Mouse (Mus musculus) cerebellum, adult 18-20 months (tissue): Measurements from ENCODE around the gene Nxnl1.
A peak's percentile ranks its signal among the peaks of the same experiment; 100 is the strongest.

ENCODE experiments used
- DNase-seq, 2 experiments: peaks; one replicate each; pipeline ENCODE4 v3.0.0; 2021

The Nxnl1 gene

GRCm38 (mm10) chr8:71566501-71566900, at the start of gene Nxnl1:
Nxnl1 (minus strand) TSS chr8:71566601.
- no peak for DNase-seq

GRCm38 (mm10) chr8:71613418-71613817, 47.0 kb upstream of the Nxnl1 start:
- no peak for DNase-seq

- DNase-seq, result no peak
These were observed 45.7 kb upstream of the Nxnl1 start for GRCm38 (mm10) chr8:71612141-71612540.

DNA sequence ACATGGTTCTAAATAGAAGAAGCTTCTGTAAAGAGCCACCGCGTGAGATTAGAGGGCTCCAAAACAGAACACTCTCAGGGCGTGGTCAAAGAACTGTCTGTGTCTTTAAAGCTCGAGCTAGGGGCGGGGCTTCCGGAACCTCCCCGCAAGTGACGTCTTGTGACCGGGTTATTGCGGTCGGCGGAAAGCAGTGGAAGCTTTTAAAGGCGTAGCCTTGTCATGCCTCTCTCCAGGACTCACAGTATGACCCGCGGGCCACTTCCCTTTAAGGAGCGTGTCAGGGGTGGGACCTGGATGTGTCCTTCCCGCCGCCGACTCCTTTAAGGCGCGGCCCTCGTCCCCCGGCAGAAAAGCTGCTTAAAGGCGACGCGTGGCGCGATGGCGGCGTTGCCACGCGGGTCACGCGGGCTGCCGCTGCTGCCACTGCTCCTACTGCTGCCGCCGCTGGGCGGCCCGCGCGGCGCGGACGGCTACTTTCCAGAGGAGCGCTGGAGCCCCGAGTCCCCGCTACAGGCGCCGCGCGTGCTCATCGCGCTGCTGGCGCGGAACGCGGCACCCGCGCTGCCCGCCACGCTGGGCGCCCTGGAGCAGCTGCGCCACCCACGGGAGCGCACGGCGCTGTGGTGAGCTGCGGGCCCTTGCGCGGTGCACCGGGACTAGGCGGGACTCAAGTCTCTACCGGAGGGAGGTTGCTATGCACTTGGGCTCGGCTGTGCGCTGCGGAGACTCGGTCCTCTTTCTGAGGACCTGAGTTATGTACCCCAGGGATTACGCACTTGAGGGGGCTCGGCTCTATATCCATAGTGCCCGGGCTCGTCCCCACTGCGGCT, 44.6 kb upstream of the Nxnl1 start, which contains the start of gene Colgalt1:
Gene Colgalt1 (plus strand): TSS at position 177 of the 830 bp plus-strand sequence.
- DNase-seq, result peak; percentile 96 to 99

DNA sequence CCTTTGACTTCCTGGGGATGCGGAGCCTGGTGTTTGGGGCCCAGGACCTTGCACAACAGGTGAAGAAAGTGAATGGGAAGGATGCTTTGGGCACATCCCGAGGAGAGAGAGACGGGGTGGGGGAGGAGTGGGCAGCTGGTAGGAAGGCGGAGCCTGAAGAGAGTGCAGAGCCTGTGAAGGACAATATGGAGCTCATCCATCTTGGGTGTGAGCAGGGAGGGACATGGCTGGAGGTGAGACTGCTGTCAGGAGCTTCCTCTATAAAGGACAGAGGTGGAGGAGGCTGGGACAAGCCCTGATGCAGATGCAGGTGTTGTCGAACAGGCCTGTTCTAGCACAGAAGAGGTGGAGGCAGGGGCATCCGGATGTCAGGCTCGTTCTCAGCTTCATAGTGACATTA, 37.6 kb upstream of the Nxnl1 start:
- DNase-seq, result no peak

DNA sequence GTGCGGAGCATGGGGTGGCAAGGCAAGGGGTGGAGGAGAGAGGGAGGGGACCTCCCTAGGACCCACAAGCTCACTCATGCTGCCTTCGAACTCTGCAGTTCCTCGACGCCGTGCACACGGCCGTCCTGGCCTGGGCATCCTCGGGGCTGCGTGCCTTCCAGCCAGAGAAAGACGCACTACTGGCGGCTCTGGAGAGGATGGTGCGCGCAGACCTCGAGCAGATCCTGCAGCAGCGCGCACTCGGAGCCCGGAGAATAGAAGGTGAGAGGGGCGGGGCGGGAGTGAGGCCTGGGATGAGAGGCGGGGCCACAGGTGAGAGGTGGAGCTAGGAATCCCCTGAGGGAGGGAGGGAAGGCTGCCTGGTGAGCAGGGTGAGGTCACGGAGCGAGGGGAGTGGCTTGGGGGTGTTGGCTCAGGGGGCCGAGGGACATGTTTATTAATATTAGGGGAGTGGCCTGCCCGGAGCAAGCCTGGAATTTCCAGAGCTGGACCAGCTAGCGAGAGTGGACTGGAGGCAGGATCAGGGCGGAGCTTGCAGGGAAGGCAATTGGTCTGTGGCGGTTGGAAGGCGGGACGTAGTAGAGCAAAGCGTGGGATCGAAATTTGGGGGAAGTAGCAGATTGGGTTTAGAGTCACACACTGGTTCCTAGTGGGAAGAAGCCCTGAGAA, 36.4 kb upstream of the Nxnl1 start:
- DNase-seq, result peak in 1 of 2 experiments; percentile 38

DNA sequence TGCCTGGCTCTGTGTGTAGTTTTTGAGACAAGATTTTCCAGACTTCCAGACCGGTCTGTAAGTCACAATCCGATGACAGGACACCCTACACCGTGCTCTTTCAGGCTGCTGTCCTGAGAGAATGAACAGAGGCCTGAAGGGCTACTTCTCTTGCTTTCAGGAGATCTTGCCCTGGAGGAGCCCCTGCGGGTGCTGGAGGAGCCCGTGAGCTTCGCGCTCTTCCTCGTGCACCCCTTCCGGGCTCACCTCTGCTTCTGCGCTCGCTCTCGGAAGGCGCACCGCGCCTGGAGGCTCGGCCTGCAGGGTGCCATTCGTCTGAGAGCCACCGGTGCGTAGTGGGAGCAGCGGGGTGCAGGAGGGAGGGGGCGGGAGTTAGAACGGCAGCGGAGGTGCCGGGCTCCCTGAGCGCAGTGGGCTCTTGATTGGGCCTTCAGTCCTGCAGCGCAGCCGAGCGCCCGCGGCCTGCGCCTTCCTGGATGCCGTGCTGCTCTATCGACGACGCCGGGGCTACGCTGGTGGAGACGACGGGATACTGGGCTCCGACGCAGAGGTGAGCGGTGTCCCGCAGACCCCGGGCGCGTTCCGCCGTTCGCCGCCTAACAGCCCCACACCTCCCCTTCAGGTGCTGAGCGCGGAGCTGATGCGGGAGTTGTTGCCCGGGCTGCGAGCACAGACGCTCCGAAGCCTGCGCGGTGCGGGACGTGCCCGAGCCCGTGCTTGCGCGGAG, 35.7 kb upstream of the Nxnl1 start:
- no peak for DNase-seq

DNA sequence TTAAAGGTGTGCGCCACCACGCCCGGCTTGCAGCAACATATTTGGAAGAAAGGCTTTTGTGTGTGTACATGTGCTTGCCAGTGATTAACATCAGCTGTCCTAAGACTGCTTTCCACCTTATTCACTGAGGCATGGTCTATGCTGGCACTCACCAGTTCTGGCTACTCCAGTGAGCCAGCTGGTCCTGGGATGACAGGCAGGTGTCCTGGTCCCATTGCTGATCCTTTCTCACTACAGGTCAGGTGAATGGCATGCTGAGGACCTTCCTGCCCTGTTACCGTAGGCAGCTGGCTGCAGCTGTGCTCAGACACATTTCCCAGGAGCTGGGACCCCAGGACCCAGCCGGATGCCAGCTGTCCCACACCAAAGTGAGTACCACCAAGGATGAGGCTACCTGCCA, 32.4 kb upstream of the Nxnl1 start:
- no peak for DNase-seq

GRCm38 (mm10) chr8:71598375-71598774, 32.0 kb upstream of the Nxnl1 start:
- no peak for DNase-seq

GRCm38 (mm10) chr8:71597451-71597850, 31.1 kb upstream of the Nxnl1 start, which contains the start of gene Fam129c:
Fam129c (plus strand) TSS chr8:71597648.
- DNase-seq, result no peak

GRCm38 (mm10) chr8:71596798-71597197, 30.4 kb upstream of the Nxnl1 start:
- DNase-seq, result no peak

DNA sequence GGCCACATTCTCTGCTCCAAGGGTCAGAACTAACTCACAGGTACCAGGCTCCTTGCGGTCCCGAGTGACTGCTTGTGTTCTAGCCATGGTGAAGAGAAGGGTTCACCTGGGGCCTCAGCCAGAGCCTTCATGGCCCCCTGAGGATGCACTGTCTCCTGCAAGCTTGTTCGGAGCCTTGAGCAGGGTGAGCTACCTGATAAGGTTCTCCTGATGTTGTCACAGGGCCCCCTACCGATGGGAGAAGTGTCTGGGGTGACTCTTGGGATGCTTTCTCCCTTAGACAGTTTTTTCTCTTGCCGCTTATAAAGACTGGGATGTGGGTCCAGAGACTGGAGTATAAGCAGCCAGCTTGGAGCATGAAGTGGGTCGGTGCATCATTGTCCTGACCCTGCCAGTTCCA, 30.0 kb upstream of the Nxnl1 start:
- no peak for DNase-seq

- peak; percentile 90 to 98 for DNase-seq
These were observed 29.5 kb upstream of the Nxnl1 start for GRCm38 (mm10) chr8:71595862-71596261.

- no peak for DNase-seq
These were observed 27.9 kb upstream of the Nxnl1 start for GRCm38 (mm10) chr8:71594324-71594722.

GRCm38 (mm10) chr8:71593556-71594323, 27.3 kb upstream of the Nxnl1 start:
- DNase-seq, result no peak

DNA sequence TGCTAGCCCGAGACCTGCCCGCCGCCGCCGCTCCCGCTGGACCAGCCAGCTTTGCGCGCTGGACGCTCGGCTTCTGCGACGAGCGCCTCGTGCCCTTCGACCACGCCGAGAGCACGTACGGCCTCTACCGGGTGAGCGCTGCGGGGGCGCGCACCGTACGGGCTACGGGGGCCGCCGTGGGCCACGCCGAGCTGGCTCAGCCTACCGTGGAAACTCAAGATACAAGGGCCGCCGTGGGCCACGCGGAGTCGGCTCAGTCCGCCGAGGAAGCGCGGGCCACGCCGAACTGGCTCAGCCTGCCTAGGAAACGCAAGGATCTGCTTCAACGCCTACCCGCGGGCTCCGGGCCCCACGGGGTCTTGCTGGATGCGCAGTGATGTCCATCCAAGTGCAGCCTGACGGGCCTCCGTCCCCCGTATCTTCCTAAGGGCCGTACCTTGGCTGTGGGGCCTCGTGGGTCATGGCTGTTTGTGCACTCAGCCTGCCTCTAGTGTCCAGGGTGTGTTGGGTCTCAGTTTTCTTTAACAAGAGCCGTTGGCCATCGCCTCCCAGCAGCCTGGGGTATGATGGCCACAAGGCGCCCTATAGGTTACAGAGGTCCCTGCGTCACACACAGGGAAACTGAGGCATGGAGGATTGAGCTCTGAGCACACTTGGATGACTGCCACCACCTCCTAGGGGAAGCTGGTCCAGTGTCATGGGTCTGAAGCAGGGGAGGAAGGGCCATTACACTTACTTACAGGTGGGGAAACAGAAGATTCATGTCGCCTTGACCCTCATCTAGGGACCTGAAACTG, 26.2 kb upstream of the Nxnl1 start:
- DNase-seq, result peak; percentile 85 to 95

- DNase-seq, result peak; percentile 96 to 99
These were observed 25.3 kb upstream of the Nxnl1 start, which contains the start of gene Pgls for GRCm38 (mm10) chr8:71591471-71592373. Pgls (plus strand) TSS chr8:71592176.

DNA sequence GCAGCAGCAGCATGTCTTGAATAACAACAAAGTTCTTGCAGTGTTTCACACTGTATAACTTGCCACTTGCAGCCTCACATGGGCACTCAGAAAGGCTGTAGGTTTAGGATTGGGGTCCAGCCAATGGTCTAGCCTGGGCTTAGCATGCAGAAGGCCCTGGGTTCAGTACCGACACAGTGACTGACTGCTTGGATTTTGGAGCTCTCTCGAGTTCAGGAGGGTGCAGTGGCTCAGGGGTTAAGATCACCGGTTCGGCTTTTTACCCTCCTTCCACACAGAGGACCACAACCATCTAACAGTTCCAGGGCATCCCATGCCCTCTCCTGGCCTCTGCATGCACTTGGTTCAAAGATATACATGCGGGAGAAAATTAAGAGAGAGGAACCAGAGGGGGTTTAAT, 24.6 kb upstream of the Nxnl1 start:
- no peak for DNase-seq

GRCm38 (mm10) chr8:71588762-71589161, 22.4 kb upstream of the Nxnl1 start:
- DNase-seq, result no peak

DNA sequence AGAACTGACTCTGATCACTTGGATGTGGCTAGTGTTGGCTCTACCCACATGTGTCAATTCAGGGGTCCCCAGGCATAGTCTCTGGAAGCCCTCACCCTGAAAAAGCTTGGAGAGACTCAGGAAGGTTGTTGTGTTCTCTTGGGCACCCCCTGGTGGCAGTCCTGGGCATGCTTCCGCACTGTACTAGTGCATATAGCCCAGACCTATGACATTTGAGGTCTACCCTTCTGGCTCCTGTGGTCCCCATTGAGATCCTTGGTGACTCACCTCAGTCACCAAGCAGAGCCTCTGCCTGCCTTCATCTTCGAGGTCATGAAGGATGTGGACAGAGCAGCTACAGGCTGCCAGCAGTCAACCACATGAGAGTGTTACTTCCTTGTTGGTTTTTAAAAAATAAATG, 20.5 kb upstream of the Nxnl1 start:
- no peak for DNase-seq

DNA sequence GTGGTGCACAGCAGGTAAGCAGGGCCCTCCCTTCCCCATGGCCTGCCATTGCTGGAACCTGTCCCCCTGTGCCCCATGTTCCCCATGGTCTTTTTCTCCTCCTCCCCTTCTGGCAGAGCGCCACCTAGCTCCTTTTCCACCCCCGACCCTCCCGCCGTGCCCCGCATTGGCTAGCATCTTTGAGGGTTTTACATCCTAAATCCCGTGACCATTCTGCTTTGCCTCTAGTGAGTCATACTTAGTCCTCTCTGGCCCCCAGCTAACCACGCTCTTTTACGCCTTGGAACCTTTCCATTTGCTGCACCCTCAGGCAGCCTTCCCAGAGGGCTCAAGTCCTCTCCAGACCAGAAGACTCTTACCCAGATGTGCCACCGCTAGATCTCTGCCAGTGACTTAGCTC, 13.8 kb upstream of the Nxnl1 start:
- no peak for DNase-seq
